Mouse (Mus musculus) spleen, adult 2 months (tissue): ENCODE data around the gene Oaz1. TPM values are rescaled to one million over a fixed set of nuclear protein-coding genes. Genes with fewer than 3 reads are reported as not detected.
A peak's percentile ranks its signal among the peaks of the same experiment; 100 is the strongest.

ENCODE experiments used
- DNase-seq, 2 experiments: peaks; one replicate each; pipeline versions ENCODE4 v3.0.0 to v3.0.0-alpha.2; 2012 to 2021; ENCODE audit warnings: low spot score in 2 of 2, low read depth in 1 of 2
- H3K27ac ChIP-seq: fragments of 200-500 bp; 2 replicates; pipeline ENCODE4 v1.5.1; 2012; ENCODE audit warnings: low read length, inconsistent platforms; ENCODE audit not compliant: insufficient read depth
- H3K27me3 ChIP-seq: fragments of 200-500 bp; 2 replicates; pipeline ENCODE4 v1.6.1; 2012; ENCODE audit warnings: mild to moderate bottlenecking, moderate library complexity, low read length, inconsistent platforms; ENCODE audit not compliant: control insufficient read depth, insufficient read depth
- H3K36me3 ChIP-seq: fragments of 200-500 bp; 2 replicates; pipeline ENCODE4 v1.6.1; 2012; ENCODE audit warnings: mild to moderate bottlenecking, low read length, inconsistent platforms; ENCODE audit not compliant: control insufficient read depth, insufficient read depth
- H3K4me1 ChIP-seq: fragments of 200-500 bp; 2 replicates; pipeline ENCODE4 v1.6.1; 2011; ENCODE audit warnings: inconsistent platforms; ENCODE audit not compliant: control insufficient read depth, insufficient read depth, insufficient read length
- H3K4me3 ChIP-seq: fragments of 200-500 bp; 2 replicates; pipeline ENCODE4 v1.5.1; 2011; ENCODE audit warnings: mild to moderate bottlenecking, inconsistent platforms; ENCODE audit not compliant: insufficient read depth, insufficient read length; ENCODE audit errors: extremely low read depth
- CTCF ChIP-seq: fragments of 200-500 bp; IDR thresholded peaks from 2 replicates; pipeline ENCODE4 v1.5.1; 2011; ENCODE audit warnings: mild to moderate bottlenecking, inconsistent platforms; ENCODE audit not compliant: insufficient read depth, insufficient read length, insufficient replicate concordance; ENCODE audit errors: extremely low read depth
- POLR2A ChIP-seq: fragments of 200-500 bp; IDR thresholded peaks from 2 replicates; pipeline ENCODE4 v1.6.1; 2011; ENCODE audit warnings: low read depth, low read length, inconsistent platforms
- WGBS: fragments of 180-500 bp; shearing (Covaris S2); methylation state at CpG from one replicate; pipeline ENCODE4 v1.1.7; 2018; 5-methylcytosine and 5-hydroxymethylcytosine counted together
- polyA plus RNA-seq: library from polyadenylated mRNA; depleted of rRNA; stranded (reverse); fragments of >200 nt; gene quantifications from 2 replicates; pipeline ENCODE4 v1.2.3, GENCODE M21; 2012

Gene Oaz1
- polyA plus RNA-seq, 1 experiment: 730 TPM

- no peak for TF ChIP-seq POLR2A
- no peak for TF ChIP-seq CTCF
- H3K4me1 ChIP-seq: peaks cover 9% of the 10 kb centered on the region
- H3K27me3 ChIP-seq: no peaks in the 10 kb centered on the region
- no peak overlapping the region for H3K27ac ChIP-seq
- no peak overlapping the region for H3K4me3 ChIP-seq
- H3K36me3 ChIP-seq: peaks cover 60% of the 10 kb centered on the region
- no peak for DNase-seq
- WGBS: 94% methylated on average over 18 of the region's 19 CpGs
Observed at GRCm38 (mm10) chr10:80790761-80791404, 35.6 kb upstream of the Oaz1 start.

- H3K27me3 ChIP-seq: no peaks in the 10 kb centered on the region
- H3K27ac ChIP-seq: 0 out of 2 replicates have a peak overlapping the region, but pooled peaks have one; percentile 9
- TF ChIP-seq CTCF: no peak
- no peak overlapping the region for H3K4me3 ChIP-seq
- WGBS: 69% methylated on average over 33 of the region's 33 CpGs
- peaks cover 55% of the 10 kb centered on the region for H3K36me3 ChIP-seq
- H3K4me1 ChIP-seq: peaks cover 9% of the 10 kb centered on the region
- DNase-seq: no peak
Observed at GRCm38 (mm10) chr10:80791476-80792174, 34.8 kb upstream of the Oaz1 start.

GRCm38 (mm10) chr10:80792175-80793032, 34.1 kb upstream of the Oaz1 start:
- H3K4me3 ChIP-seq: no peak overlapping the region
- TF ChIP-seq CTCF (no peak), POLR2A (no peak)
- peak overlapping the region; percentile 17; the same call in 1 of the 2 replicates for H3K27ac ChIP-seq
- no peaks in the 10 kb centered on the region for H3K27me3 ChIP-seq
- DNase-seq: peak in 1 of 2 experiments; percentile 13
- peaks cover 50% of the 10 kb centered on the region for H3K36me3 ChIP-seq
- WGBS: 34% methylated on average over 41 of the region's 41 CpGs
- H3K4me1 ChIP-seq: peaks cover 9% of the 10 kb centered on the region

GRCm38 (mm10) chr10:80793033-80793784, 33.2 kb upstream of the Oaz1 start:
- TF ChIP-seq POLR2A: no peak
- WGBS: 87% methylated on average over 13 of the region's 13 CpGs
- Histone ChIP-seq H3K4me1 (peaks cover 9% of the 10 kb centered on the region), H3K4me3 (no peak overlapping the region), H3K27me3 (no peaks in the 10 kb centered on the region), H3K27ac (no peak overlapping the region), H3K36me3 (peaks cover 44% of the 10 kb centered on the region)
- DNase-seq: no peak

- Histone ChIP-seq H3K36me3 (peaks cover 38% of the 10 kb centered on the region), H3K27me3 (no peaks in the 10 kb centered on the region), H3K4me1 (peaks cover 9% of the 10 kb centered on the region), H3K4me3 (no peak overlapping the region), H3K27ac (no peak overlapping the region)
- 90% methylated on average over 4 of the region's 4 CpGs for WGBS
- DNase-seq: no peak
- TF ChIP-seq POLR2A (no peak), CTCF (no peak)
Observed at GRCm38 (mm10) chr10:80793803-80794202, 32.7 kb upstream of the Oaz1 start.

- Histone ChIP-seq H3K36me3 (peaks cover 30% of the 10 kb centered on the region), H3K27me3 (no peaks in the 10 kb centered on the region), H3K4me1 (peaks cover 9% of the 10 kb centered on the region), H3K27ac (no peak overlapping the region), H3K4me3 (no peak overlapping the region)
- no peak for DNase-seq
- TF ChIP-seq CTCF: no peak
- no peak for TF ChIP-seq POLR2A
- WGBS: 87% methylated on average over 8 of the region's 8 CpGs
Observed at GRCm38 (mm10) chr10:80794750-80795149, 31.7 kb upstream of the Oaz1 start.
